Mouse (Mus musculus) urinary bladder, postnatal 25 days (tissue): ENCODE results near the gene Tcaf3.

Experiments
- DNase-seq: peaks from one replicate; pipeline ENCODE4 v3.0.0; 2022; ENCODE audit warnings: low spot score

Gene Tcaf3

DNA sequence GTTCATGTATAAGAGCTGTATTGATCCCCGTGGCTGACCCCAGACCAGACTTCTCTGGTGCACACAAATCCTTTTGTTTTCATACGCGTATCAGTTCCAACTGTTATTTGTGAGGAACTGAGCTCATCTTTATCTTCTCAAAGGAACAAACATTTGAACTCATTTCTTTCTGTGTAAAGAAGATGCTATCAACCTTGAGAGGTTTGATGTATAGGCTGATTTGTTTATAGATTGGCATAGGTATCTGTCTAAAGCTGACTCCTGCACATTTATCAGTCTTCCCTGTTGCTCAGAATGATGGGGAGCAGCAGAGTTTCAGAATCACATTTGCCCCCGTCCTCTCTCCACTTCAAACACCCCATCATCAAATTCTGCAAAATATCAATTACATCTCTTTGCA, at the start of gene Tcaf3:
Gene Tcaf3, minus strand, starts transcription at position 101 of the 400 bp plus-strand sequence.
- DNase-seq: no peak

DNA sequence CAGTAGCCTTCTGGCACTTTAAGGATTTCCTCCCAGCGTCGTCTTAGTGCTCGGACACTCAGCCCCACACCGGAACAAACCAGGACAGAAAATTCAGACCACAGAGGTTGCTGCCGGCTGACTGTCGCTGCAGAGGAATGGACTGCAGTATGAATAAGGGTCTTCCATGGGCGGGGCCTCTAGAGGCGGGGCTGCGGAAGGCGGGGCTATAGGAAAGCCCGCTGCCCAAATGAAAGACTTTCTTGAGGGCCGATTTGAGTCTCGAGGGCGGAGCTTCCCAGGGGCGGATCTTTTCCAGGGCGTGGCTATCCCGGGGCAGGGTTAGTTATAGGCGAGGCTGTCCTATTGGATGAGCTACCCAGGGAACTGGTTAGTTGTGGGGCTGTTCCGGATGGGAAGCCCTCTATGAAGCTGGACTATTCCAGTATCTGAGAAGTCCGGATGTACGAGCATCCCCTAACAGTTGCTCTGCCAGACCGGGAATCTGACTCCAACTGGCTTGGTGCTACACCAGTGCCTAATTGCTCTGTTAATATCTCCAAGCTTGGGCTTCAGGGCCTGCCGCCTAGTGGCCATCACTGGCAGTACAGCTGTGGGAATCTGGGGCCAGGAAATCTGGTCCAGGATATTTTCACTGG, 47.5 kb upstream of the Tcaf3 start, which contains the start of gene Tcaf2:
Gene Tcaf2, minus strand, starts transcription at position 343 of the 638 bp plus-strand sequence.
- peak; percentile 80 for DNase-seq

DNA sequence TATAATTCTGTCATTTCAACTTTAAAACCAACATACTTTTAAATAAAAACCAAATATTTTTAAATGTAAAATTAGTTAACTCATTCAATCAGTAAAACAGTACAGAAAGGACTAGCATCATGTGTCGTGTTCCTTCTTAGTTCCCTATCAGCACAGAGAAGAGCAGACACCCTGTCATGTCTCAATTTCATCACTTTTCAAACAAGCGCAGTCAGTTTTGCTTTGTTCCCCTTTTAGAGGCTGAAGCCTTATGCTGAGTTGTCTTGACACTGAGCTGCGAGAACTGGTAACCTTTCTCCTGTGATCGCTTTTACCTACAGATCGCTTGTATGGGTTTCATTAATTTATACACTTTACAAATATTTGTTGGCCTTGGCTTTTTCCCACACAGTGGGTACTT, 36.9 kb upstream of the Tcaf3 start:
- no peak for DNase-seq

DNA sequence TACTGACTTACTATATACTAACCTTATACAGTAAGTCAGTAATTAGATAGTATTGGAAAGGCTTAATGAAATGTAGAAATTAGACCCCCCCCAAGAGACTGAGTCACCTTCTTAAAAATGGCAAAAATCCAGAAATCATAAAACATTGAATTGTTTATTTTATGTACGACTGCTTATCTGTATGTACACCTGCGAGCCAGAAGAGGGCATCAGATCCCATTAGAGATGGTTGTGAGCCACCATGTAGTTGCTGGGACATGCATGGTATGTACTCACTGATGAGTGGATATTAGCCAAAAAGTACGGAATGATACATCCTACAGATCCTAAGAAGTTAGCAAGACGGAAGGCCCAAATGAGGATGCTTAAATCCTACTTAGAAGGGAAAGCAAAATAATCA, 33.9 kb upstream of the Tcaf3 start:
- DNase-seq: no peak

DNA sequence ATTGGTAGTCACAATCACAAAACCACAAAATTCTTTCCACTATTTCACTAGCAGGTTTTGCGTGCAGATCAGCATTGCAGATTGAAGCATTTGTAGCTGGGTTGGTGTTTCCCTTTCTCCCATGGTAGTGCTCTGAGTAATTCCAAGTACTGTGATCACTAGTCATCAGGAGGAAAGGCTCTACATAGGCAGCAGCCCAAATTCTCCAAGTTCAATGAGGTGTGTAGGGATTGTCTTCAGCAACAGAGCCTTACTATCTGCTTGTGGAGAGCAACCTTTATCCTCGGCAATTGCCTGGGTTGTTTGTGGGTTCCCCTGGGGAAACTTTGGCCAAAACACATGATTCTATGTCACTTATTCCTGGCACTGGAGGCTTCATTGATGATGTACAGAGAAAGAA, 19.4 kb upstream of the Tcaf3 start:
- no peak for DNase-seq

DNA sequence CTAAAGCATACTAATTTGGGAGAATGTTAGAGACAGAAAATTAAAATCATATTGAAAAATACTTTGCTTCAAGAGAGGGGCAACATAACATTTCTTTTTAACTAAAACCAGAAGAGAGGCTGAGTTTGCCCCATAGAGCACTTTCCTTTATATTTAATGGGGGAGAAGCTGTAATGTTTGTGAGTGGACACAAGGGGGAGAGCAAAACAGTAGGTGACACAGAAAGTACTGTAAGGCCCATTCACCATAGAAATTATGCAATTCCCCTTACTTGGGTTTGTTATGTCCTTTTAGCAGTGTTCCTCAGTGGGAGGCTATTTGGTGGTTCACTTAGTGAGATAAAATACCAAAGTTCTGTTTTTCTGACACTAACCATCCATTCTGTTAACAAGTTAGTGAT, 14.7 kb upstream of the Tcaf3 start:
- no peak for DNase-seq

DNA sequence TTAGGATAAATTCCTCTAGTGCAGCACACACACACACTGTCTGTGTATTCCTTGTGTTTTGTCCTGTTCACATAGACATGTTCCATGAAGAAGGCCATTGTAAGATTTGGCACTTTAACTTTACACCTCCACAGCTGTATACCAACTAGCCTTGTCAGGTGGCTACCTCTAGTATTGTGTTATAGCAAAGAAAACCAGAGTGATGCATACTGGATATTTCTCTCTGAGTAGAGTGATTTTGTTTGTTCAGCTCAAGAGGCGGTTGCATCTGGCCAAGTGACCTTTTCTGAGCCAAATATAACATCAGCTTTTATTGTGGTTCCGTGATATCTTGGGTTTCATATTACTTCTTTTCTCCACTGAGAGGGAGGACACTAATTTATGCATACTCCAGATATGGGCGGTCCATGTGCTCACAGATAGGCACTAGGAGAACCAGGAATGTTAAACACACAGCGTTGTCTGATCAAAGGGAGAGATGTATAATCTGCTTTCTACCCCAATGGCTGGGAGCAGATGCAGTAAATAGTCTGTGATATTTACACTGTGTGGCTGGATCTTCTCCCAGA, 13.5 kb upstream of the Tcaf3 start:
- no peak for DNase-seq

DNA sequence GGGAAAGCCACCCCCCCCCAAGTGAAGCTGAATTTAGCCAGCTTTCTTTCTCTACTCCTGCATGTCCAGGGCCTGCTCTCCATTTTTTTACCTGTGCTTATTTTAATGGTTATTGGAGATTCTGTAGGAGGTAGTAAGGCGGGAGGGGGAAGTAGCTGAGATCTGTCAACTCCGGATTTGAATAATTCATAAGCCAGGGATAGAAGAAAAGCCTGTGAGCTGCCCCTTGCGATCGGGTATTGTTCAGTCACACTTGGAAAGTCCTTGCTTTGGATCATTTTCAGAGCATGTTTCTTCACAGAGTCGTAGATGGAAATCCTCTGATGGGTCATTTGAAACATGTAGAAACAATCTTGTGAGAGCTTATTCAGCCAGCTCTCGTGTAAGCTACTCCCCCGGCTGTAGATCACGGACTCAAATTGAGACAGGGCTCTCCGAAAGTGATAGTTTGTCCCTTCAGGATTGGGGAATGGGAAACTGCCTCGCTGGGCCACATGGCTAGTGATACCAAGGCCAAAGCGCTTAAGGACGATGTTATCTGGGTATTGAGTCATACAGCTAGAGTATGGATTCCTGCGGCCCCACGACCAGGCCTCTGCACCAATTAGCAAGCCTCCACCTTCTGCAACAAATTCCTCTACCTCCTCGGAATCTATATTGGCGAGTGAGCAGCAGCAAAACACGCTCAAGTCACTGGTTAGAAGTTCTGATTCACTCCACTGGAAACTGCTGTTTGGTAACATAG, 4.2 kb downstream of the Tcaf3 start:
- no peak for DNase-seq

DNA sequence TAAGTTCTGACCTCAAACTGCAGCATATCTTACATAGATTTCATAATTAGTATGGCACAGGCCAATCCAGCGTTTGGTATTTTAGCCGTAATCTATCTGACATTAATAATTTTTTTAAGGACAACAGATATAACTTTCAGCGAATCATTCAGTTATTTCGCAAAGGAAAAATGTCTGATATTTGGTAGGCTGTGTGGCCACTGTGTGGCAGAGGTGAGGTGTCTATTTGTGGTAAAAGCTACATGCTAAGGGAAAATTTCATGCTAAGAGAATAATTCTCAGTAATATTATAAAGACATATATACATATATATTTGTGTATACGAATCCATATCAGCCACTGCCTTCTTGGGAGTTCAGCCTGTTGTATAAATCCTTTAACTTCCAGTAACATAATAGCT, 10.9 kb downstream of the Tcaf3 start:
- no peak for DNase-seq

DNA sequence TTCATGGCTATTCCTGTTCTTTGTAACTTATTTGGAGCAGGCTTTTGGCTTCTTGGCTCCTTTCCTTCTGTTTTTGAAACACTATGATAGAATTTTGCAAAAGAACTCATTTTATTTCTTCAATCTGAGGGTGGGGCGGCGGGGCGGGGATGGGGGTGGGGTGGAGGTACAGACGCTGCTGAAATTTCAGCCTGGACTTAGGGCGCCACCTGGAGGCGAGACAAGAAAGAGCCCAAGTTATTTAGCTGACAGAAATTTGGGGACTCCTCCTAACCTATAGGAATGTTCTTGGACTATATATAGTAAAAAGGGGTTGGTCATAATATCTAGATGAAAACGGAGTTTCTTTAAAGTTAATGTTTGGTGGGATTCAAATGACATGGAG, 14.0 kb downstream of the Tcaf3 start:
- DNase-seq: peak; percentile 77

DNA sequence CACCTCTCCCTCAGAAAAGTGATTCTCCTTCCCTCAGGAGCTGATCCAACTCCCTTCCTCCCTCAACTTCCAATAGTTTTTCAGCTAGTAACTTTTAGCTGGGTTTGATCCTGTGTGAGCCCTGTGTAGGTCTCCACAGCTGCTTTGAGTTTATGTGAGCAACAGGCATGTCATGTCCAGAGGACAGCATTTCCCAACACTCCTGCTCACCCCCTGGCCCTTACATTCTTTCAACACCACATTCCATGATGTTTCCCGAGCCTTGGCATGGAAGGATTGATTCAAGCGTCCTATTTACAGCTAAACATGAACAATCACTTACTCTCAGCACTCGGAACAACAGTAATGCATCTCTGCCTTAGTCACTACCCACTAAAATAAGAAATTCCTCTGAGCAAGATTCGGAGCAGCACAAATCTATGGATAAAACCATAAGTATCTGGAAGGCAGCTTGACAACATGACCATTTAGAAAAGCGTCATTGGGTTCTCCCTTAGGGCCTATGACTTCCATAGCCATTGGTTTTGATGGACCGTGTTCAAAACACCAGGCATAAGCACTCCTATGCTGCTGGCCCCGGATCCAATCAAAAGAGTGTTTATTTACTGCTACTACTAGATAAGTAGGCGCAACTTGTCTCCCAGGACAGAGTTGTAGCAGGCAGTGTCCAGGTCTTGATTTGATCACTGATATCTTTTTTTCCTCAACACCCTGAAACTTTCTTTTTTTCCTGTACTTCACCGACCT, 14.6 kb downstream of the Tcaf3 start:
- no peak for DNase-seq

DNA sequence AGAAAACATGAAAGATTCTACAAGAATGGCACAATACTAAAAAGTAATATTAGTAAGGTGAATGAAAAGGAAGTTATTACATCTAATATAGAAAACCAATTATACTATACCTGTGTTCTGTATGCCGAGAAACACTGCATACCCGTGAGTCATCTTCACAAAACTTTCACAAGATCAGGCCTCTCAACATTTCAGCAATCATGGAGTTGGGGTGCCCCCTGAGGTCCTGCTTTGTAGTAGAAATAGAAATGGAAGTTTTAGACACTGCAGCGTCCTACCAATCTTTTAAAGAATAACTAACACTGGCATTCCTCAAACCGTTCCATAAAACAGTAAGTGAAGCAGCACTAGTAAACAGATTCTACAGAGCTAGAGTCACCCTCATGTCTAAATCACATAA, 18.8 kb downstream of the Tcaf3 start:
- no peak for DNase-seq

DNA sequence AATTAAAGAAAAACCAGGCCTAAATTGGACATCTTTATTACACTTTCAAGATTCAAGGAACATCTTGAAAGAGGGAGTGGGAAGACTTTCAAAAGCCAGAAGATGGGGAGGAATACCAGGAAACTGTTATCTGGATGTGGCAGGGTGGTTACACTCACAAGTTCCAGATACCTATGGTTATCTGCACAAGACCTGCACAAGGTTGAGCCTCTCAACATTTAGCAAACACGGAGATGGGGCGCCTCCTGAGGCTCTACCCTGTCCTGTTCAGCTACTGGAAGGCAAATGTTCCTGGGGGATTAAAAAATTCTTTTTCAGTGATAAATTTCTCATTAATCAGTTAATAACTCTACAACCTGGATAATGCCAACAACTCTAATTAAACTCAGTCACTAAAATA, 20.1 kb downstream of the Tcaf3 start:
- DNase-seq: no peak

DNA sequence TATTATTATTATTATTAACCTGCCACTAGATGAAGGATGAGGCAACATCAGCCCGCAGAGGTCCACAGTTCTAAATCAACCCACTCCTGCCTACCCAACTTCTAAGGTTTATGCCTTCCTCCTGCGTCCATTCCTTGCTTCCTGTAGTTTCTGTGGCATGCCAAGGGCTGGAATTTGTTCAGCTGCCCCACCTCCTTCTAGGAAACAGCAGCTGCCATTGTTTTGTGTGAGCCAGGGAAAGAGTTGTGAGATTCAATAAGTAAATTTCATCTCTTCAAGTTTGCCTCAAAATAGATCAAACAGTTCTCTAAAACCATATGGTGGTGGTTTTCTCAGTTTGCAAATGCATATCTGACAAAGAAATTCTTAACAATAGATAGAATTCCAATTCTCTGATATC, 29.3 kb downstream of the Tcaf3 start:
- no peak for DNase-seq

DNA sequence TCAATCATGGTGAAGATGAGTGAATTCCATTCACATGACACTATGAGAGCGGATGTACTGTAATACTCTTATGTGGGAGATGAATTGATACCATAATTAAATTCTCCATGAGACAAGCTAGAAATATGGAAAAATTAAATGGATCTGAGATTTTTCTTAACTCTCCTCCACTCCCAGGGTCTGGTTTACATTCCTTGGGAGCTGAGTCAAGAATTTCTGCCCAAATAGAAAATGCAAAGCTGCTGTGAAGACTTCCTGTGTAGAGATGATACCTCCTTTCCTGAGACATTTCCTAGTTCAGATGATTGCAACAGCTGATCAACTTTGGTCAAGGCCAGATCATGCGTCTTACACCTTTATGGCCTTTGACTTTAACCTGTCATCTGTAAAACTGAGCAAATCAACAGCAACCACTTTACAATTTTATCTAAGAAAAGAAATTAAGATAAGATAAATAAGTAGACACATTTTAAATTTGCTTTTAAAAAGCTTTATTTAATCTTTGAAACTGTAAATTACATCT, 31.4 kb downstream of the Tcaf3 start:
- no peak for DNase-seq

DNA sequence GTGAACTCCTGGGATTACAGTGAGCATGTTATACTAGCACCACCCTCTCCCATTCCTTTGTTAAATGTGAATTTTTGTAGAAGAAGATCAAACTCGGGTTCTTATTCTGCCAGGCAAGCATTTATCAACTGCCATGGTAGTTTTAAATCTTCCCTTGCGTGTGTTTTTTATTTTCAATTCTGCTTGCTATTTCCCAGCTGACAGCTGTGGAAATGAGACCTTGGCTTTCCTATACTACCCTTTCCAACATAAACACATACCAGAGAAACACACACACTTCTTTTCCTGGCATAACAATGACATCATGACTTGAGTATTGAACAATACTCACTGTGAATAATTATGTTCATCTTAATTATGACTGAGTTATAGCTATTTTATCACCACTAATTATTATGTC, 35.2 kb downstream of the Tcaf3 start:
- DNase-seq: no peak

DNA sequence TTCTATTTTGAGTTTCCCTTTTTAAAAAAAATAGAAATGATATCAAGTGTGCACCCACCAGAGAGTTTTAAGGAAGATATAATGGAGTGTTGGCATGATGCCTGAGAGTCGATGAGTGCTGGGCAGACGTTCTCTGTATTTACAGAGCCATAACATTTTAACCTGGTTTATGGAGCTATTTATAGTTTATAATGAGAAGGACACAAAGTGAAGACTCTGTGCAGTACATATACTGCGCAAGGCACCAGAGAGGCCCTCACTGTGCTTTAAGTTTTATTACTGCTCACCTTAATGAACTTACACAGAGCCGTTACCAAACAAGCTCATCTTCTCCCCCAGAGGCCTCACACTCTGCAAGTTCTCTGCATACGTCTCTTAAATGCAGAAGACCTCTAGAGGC, 36.6 kb downstream of the Tcaf3 start:
- no peak for DNase-seq

DNA sequence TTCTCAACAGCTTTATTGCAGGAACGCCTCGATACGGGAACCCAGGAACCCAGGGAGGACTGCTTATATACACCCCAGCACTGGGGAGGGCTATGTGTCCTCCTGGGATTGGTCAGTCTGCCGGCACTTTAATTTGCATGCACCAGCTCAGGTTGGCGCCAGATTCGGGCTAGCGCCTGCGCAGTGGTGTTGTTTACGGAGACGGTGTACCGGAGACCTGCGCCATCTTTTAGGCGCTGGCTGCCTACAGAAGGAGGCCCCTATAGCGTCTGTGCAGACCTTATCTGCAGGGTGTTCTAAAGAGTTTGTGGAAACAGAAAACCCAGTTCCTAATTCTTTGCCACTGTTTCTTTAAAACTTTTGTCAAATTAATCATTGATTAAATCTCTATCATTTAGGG, 38.9 kb downstream of the Tcaf3 start:
- no peak for DNase-seq

DNA sequence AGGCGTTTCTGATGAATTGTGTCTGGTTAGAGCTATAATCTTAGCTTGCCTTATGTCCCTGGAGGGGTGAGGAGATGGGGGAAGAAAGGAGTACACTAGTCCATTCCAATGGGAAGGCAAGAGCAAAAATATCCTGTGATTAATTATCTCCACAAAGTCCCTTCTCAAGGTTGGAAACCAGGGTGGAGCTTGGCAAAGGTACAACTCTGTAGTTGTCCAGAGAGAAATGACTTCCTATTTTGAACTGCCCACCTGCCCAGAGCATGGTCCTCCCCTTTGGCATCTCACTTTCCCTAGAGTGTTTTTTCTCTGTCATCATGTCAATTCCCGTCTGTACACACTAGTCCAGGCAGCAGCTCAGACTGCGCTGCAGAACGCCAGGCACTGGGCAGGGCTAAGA, 50.0 kb downstream of the Tcaf3 start, which contains the start of gene Olfr455:
Gene Olfr455, minus strand, starts transcription at position 127 of the 400 bp plus-strand sequence.
- no peak for DNase-seq

DNA sequence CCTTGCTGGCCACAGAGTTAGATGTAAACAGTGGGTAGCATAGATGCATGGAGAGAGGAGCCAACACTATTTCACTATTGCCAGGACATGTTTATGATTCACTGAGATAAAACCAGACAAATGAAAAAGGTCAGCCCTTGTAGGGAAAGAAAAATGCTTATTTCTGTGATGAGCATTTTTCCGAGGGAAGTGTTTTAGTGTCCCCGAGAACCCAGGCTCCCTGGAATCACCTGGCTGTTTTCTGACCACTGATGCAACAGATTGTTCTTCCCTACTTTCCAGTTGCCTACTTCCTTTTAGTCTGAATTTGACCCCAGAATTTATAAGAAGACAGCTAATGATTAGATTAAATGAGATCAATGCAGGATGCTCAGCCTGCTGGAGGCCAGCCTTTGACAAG, 51.3 kb downstream of the Tcaf3 start:
- DNase-seq: no peak

DNA sequence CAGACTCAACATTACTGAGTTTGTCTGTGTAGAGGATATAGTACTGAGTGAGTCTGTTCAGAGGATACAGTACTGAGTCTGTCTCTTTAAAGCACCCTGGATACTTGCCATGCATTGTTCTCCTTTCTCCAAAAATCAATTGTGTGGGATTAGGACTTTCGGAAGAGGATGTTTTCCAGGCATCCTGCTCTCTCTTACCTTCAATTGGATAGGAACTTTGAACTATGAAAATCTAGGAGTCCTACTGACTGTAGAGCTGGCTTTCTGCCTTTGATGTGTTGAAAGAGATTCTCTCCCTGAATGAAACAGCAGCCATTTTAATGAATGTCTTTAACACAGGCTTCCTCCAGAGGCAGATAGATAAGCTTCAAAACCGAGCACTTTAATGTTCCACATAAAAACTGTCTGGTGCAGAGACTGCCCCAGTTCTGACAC, 52.0 kb downstream of the Tcaf3 start:
- no peak for DNase-seq

DNA sequence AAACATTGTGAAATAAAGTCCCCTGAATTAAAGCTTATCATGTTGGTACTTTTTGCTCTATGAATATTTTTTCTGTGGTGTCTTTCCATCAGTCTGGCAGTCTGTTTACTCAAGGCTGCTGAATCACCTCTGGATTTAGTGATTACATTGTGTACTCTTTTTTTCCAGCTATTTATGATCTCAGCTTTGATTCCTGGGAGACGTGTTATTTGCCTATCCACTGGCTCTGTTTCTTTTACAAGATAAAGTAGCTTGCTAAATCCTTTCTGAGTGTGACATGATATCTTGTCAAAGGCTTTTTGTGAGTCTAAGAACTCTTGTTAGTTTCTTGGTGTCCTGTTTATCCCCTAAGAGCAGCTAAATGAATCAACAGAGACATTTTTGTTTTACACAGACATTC, 52.6 kb downstream of the Tcaf3 start:
- no peak for DNase-seq
